Mouse (Mus musculus) MEL (cell line): Measurements from ENCODE around the gene Ube2cbp.

ENCODE experiments used
- CTCF ChIP-seq, 3 experiments: IDR thresholded peaks in 2 of 3; conservative IDR thresholded peaks in 1 of 3; 2 replicates each; pipeline ENCODE4 v1.5.1; 2011 to 2012; ENCODE audit warnings: low read length in 3 of 3, low read depth in 2 of 3, mild to moderate bottlenecking in 2 of 3, improper control_type of control experiment in 1 of 3, inconsistent platforms in 1 of 3, mixed read lengths in 1 of 3, moderate library complexity in 1 of 3; ENCODE audit not compliant: control insufficient read depth in 1 of 3, insufficient read depth in 1 of 3, poor library complexity in 1 of 3, severe bottlenecking in 1 of 3
- EP300 ChIP-seq, 2 experiments: IDR thresholded peaks; 2 replicates each; pipeline ENCODE4 v1.6.1; 2011; ENCODE audit warnings: improper control_type of control experiment in 2 of 2, low read length in 2 of 2, low read depth in 1 of 2, mild to moderate bottlenecking in 1 of 2
- POLR2A ChIP-seq, 2 experiments: IDR thresholded peaks; 2 replicates each; pipeline ENCODE4 v1.6.1; 2011 to 2012; ENCODE audit warnings: low read length in 2 of 2, mild to moderate bottlenecking in 2 of 2, control low read depth in 1 of 2, improper control_type of control experiment in 1 of 2, low read depth in 1 of 2, moderate library complexity in 1 of 2; ENCODE audit not compliant: control insufficient read depth in 1 of 2, insufficient read depth in 1 of 2, poor library complexity in 1 of 2
- POLR2AphosphoS2 ChIP-seq: IDR thresholded peaks from 2 replicates; pipeline ENCODE4 v1.6.1; 2011; ENCODE audit warnings: low read length, improper control_type of control experiment
- TAL1 ChIP-seq: IDR thresholded peaks from 2 replicates; pipeline ENCODE4 v1.6.1; 2012; ENCODE audit warnings: mild to moderate bottlenecking, inconsistent platforms, low read length, moderate library complexity, mixed read lengths
- TCF12 ChIP-seq: IDR thresholded peaks from 2 replicates; pipeline ENCODE4 v1.6.1; 2014; ENCODE audit warnings: low read depth, mild to moderate bottlenecking, inconsistent platforms, low read length, improper control_type of control experiment, moderate library complexity

- TF ChIP-seq POLR2A (IDR thresholded peaks at IDR 0.05; ENCODE audit: control insufficient read depth in 1 of 2, insufficient read depth in 1 of 2, low read depth in 1 of 2, low read length in 2 of 2, poor library complexity in 1 of 2), result no peak
- TF ChIP-seq POLR2AphosphoS2, result no peak
- no peak for TF ChIP-seq TCF12
- no peak for TF ChIP-seq CTCF (IDR thresholded peaks at IDR 0.05 in 2 of 3, conservative IDR thresholded peaks at IDR 0.05 in 1 of 3; ENCODE audit: control insufficient read depth in 1 of 3, insufficient read depth in 1 of 3, low read depth in 2 of 3, low read length in 3 of 3, poor library complexity in 1 of 3, severe bottlenecking in 1 of 3)
- no peak for TF ChIP-seq TAL1
- no peak for TF ChIP-seq EP300 (IDR thresholded peaks at IDR 0.05; ENCODE audit: low read depth in 1 of 2, low read length in 2 of 2)
Observed at GRCm38 (mm10) chr9:86281147-86281467, 183.6 kb downstream of the Ube2cbp start.
